Mouse (Mus musculus): Measurements from ENCODE around the gene Atg5. TPM values are rescaled to one million over a fixed set of nuclear protein-coding genes. Genes with fewer than 3 reads are reported as not detected.

Atg5 gene
- total RNA-seq, 2 experiments from 2014 or later: 20.0 to 21.8 TPM

DNA sequence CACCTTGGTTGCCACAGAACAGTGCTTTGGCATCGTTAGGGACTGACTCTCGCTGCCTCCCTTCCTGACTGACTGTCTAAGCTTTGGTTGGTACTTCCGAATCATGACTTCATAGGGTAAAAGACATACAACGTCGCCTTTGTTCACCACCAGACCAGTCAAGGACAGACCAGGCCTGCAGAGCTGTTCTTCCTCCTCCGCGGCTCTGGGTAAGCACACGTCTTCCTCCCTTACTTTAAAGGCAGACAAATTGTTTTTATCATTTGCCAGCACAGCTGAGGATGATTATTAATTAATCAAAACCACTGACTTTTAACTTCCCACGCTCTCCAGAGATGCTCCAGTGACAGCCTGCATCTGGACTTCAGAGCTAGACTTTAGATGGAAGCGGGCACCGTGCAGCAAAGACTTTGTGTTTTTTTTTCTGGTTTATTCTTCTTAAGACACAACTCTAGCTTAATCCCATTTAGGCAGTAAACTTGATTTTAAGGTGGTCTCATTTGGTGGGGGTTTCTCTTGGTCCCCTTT, 120.6 kb downstream of the Atg5 start:
- Histone ChIP-seq H3K4me3 (no peak overlapping the region), H3K27ac (no peak overlapping the region)
- no peak for TF ChIP-seq CTCF (conservative IDR thresholded peaks at IDR 0.05)
- DNase-seq (ENCODE audit: low spot score in 2 of 2): no peak

DNA sequence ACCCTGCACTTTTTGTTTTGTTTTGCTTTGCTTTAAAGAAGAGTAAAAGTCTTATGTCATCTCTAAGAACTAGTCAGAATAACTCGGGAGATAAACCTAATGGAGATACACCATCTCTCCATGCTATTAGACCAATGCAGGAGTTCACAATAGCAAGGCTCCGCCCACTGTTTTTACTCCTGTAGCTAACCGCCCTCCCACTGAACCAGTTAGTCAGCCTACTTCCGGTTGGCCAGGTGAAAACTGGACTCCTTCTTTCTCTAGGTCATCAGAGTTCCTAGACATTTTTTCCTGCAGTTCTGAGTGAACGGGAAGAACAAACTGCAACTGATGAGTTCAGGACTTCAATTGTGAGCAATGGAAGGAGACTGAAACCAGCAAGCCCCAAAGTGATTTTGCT, 122.1 kb downstream of the Atg5 start:
- H3K4me3 ChIP-seq: no peak overlapping the region

DNA sequence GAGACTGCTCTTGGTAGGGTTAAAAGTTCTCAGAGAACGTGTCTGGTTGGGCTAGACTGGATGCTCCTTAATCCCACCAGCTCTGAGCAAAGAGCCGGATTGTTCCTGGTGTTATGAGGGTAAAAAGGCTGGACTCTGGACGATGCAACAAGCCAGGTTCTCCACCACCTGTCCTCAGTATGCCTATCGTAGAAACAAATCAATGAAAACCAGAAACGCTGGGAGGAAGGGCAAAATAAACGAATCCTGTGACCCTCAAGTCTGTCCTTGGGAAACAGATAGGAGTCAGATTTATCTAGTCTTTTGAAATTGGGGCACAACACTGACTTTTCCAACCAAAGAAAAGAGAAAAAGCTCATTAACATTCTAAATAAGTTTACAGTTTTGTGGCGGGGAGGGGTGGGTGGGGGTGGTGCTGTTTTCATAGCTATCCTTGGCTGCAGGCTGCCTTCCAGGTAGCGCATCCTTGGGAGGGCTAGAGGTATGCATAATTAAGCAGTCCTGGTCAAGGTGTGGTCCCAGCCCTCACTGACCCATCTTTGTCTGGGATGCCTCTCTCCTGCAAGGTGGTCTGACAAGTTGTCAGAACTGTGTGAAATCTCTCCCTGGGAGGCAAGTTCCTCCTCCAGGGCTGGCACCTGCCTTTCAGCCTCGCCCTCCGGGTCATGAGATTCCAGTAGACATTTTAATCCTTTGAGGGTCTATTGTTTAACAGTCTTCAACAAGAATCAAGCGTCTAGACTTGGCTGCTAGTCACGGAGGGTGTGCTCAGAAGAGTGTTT, 123.5 kb downstream of the Atg5 start:
- DNase-seq (ENCODE audit: low spot score in 2 of 2): no peak
- no peak overlapping the region for H3K27ac ChIP-seq
- no peak overlapping the region for H3K4me3 ChIP-seq
- no peak for TF ChIP-seq CTCF (conservative IDR thresholded peaks at IDR 0.05)

More for the DNA sequence above, 122.1 kb downstream of the Atg5 start:
- no peak for DNase-seq (ENCODE audit: low spot score in 2 of 2)
- no peak for TF ChIP-seq CTCF (conservative IDR thresholded peaks at IDR 0.05)
- no peak overlapping the region for H3K27ac ChIP-seq

DNA sequence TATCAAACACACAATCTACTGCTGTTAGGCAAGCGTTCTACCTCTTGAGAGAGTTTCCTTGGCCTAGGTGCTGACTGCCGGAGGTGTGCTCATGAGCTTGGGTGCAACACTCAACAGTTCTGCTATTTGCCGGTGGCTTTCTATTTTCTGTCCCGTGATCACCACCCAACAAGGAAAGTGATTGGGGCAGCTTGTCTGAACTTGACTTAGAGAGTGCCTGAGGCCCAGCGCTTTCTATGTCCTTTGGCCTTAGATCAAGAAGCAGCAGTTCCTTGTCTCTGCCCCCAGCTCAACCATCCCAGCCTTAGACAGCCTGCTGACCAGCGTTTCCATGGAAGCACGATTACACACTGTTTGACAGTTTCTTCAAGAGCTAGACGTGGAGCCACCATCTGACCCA, 124.7 kb downstream of the Atg5 start:
- no peak for TF ChIP-seq CTCF (conservative IDR thresholded peaks at IDR 0.05)
- H3K4me3 ChIP-seq: no peak overlapping the region

DNA sequence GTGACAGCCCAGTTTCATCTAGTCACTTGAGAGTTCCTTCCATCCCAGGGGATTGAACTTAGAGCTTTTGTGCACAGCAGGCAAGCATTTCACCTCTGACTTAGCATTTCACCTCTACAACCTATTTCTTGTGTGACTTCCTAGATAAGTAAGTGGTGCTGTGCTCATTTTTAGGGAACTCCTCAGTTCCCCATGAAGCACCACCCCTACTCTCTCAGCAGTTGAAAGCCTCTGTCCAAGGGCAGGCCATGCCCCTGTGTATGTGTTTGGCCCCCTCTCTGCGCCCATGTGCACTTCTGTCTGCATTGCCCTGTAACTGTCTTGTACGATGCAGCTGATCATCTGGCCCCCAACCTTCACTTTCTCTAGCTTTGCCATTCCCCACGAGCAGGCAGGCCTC, 132.0 kb downstream of the Atg5 start:
- H3K27ac ChIP-seq: no peak overlapping the region
- no peak overlapping the region for H3K4me3 ChIP-seq
- DNase-seq (ENCODE audit: low spot score in 2 of 2): no peak
- no peak for TF ChIP-seq CTCF (conservative IDR thresholded peaks at IDR 0.05)

More for the DNA sequence above, 124.7 kb downstream of the Atg5 start:
- H3K27ac ChIP-seq: no peak overlapping the region
- no peak for DNase-seq (ENCODE audit: low spot score in 2 of 2)

DNA sequence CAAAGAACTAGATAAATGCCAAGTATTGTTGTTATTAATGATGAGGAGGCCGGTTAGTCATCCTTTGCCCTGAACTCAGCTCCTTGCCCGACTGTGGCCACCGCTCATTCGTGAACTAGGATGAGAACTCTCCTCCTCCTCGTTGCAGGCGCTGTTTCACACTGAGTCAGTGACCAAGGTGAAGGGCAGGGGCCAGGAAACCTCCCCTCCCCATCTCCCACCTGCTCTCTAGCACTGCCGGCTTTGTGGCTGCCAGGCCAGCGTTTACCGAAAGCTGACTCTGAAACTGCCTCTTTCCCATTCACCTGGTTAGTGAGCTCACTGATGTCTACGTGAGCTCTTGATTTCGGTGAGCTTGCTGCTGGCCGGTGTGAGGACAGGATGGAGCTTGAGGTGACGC, 132.4 kb downstream of the Atg5 start:
- H3K27ac ChIP-seq: no peak overlapping the region
- DNase-seq (ENCODE audit: low spot score in 2 of 2): no peak

DNA sequence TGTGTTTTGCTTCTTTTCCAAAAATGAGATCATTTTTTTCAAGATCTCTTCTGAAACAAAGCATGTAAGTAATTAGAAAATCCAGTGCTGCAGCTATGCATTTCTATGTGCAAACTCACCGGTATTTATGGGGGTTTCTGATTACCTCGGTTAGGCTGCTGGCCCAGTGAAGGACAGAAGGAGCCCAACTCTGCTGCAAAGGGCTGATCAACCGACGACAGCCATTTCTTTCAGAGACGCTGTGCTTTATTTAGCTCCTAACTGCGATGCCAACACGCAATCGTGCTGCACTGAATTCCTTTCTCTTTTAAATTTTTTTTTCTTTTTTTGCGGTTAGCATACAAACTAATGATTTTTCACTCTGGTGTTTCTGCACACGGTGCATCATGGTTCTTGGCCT, 133.4 kb downstream of the Atg5 start:
- H3K27ac ChIP-seq: no peak overlapping the region
- DNase-seq (ENCODE audit: low spot score in 2 of 2): no peak
- no peak overlapping the region for H3K4me3 ChIP-seq
- TF ChIP-seq CTCF (conservative IDR thresholded peaks at IDR 0.05): no peak

More for the DNA sequence above, 132.4 kb downstream of the Atg5 start:
- no peak for TF ChIP-seq CTCF (conservative IDR thresholded peaks at IDR 0.05)
- H3K4me3 ChIP-seq: no peak overlapping the region

DNA sequence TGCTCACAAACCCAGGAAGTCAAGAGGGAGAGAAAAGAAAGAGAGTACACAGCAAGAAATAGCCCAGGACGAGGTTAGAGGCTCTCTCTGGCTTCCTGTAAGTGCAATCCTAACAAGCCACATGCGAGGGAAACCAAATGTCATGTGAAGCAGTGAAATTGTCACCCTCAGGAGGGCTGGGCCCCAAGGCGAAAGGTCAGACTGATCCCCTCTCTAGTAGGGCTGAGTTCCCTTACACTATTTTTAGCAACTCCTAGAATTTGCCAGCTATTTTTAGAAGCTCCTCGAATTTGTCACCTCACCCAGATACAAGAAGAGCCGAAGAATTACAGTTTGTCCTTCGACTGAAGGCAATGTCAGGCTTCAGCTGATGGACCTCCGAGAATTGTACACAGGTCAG, 135.3 kb downstream of the Atg5 start:
- DNase-seq (ENCODE audit: low spot score in 2 of 2): no peak
- TF ChIP-seq CTCF (conservative IDR thresholded peaks at IDR 0.05): no peak
- H3K4me3 ChIP-seq: no peak overlapping the region
- no peak overlapping the region for H3K27ac ChIP-seq

DNA sequence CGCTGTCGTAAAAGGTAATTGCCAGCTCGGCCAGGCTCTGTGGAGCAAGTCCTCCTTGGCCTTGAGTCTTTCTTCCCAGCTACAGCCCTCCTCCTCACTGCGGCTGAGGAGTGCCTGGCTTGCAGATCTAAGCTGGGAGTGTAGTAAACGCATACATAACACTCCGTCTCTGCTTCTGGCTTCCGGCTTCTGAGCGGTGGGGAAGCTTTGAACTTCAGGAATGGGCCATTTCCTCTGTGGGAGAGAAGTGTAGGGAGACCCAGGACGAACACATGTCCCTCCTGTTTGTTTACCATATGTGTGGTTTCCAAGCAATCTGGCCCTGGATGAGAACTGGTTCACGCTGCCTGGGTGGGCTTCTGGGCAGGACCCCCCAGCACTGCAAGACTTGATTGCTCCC, 140.9 kb downstream of the Atg5 start:
- H3K4me3 ChIP-seq: no peak overlapping the region
- no peak for DNase-seq (ENCODE audit: low spot score in 2 of 2)
- H3K27ac ChIP-seq: no peak overlapping the region
- TF ChIP-seq CTCF (conservative IDR thresholded peaks at IDR 0.05): no peak

DNA sequence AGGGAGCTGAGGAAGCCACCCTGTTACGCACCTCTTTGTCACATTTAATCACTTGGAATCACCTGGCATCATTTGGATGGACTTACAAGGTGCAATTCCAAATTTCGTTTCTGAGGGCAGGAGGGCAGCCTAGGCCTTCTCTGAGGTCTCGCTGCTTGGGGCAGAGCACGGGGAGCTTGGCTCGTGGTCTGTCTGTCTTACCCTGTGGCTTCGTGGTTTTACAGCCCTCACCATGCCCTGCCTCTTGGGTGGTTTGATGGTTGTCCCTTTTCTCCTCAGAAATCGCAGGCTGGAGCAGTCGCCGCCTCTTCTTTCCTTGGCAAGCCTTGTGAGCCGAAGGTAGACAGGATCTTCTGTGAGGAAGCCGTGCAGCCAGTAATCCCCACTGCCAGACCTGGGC, 141.8 kb downstream of the Atg5 start:
- H3K27ac ChIP-seq: no peak overlapping the region
- H3K4me3 ChIP-seq: no peak overlapping the region
- no peak for DNase-seq (ENCODE audit: low spot score in 2 of 2)
- TF ChIP-seq CTCF (conservative IDR thresholded peaks at IDR 0.05): no peak

Small RNA genes lying within 50 kb of the gene (microRNA-seq; reads per million reads assigned to microRNA genes)
- 0 to 0.37 reads per million in 2 experiments for gene Mir1929

Other genes starting within 250 kb of the Atg5 start
- gene Crybg1, start 119.5 kb upstream of the Atg5 start, total RNA-seq (2021): under 1 TPM; 0.56 to 0.74 TPM

Measured in layer of hippocampus, adult 2 months (tissue).